Mouse (Mus musculus): Measurements from ENCODE around the gene Dctd. TPM values are rescaled to one million over a fixed set of nuclear protein-coding genes. Genes with fewer than 3 reads are reported as not detected.

Gene Dctd
- under 1 TPM; 0.82 to 0.87 TPM for total RNA-seq (2021)
- long read RNA-seq, experiment 1: 0 reads
- long read RNA-seq, experiment 2: 0 reads

GRCm38 (mm10) chr8:48098792-48099191 lies at the start of gene Dctd:
Gene Dctd (plus strand): TSS chr8:48099092.
- no peak for DNase-seq

GRCm38 (mm10) chr8:48053611-48054010 lies 45.3 kb upstream of the Dctd start:
- no peak for DNase-seq

GRCm38 (mm10) chr8:48063526-48064072 lies 35.3 kb upstream of the Dctd start:
- DNase-seq: no peak

DNA sequence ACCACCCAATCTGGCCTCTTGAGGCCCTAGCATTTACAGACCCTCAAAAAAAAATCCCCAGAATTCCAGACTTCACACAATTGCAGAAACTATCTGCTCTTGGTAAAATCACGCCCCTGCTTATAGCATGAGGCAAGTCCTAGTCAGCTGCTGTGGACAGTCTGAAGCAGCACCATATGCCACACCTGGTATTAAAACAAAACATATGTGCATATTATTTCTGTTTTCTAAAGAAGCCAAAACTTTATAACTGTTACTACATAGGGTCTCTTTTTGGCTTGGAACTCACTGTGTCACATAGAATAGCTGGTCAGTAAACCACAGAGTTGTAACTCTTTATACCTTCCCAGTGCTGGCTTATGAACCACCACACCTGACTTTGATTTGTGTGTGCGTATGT lies 24.7 kb upstream of the Dctd start:
- no peak for DNase-seq

DNA sequence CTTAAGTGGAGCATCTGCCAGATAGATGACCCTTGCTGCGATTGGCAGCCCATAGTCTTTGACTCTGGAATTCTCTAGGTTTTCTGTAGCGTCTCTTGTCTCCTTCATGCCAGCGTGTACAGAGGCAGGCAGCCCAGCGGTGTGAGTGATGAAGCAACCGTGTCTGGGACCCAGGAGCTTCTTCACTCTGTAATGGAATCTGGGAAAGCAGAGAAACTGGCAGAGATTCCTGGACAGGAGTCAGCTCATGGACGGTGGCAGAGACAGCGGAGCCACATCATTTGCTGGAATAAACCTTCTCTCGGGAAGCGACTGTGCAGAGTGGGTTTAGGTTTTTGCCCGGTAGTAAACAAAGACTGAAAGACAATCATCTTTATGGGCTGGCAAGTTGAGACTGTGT lies 16.5 kb upstream of the Dctd start:
- DNase-seq: no peak

DNA sequence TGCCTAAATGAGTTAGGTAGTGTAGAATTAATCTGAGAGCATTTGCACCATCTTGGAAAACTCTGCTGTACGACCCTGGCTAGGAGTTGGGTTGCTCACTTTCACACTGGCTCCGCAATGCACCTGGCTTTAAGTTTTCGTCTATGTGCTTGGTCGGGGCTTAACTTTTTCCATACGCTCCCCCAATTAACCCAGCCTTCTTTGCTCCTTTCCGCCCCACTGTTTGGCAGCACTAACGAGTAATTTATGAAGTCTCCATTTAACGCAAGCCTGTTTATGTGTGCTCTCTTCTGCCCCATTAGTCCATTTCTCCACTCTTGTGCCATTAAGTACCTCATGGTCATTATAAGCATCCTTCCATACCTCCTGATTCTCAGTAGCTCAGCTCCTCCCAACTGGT lies 8.2 kb upstream of the Dctd start:
- no peak for DNase-seq

DNA sequence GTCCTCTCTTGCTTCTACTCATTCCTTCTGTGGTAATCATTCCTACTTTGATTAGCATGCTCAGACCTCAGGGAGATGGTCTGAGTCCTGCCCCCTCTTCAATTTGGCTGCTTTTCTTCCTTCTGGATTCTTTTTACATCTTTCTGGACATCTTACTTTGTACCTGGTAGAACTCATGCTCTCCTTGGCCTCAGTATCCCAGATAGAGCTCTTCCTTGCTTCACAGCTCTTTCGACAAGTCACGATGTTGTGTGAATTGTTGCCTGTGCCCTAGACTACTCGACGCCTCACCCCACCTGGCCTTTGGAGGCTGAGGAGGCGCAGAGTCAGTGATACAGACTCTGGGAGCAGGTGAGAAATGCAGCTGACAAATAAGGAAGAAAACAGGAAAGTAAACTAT lies 3.5 kb upstream of the Dctd start:
- no peak for DNase-seq

DNA sequence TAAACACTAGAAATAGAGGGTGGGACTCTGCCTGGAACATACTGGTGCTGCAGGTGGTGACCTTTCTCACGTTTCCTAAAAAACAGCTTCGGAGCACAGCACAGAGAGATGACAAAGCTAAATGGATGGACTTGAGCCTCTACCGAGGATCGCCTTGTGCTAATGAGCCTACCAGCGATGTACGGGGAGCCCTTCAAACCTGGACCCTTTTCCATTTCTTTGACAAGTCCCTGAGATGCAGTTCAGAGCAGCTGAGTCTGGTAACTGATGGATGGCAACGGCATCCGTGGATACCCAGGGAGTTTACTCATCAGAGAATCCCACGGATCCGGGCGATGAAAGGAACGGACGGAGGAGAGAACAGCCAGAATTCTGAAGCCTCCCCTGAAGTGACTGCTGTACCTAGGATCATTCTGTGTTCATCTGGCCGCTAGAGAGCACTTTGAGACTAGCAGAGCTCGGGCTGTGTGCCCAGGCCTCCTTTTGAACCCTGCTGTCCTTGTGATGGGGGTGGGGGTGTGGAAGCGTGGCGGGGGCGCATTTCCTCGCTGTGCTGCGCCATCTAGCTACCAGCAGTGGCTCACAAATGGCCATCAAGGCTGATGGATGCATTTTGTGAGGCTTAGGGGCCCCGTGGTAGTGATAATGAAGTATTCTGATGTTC lies 1.6 kb upstream of the Dctd start:
- DNase-seq: peak; percentile 41 to 52

GRCm38 (mm10) chr8:48098081-48098639 lies 732 bp upstream of the Dctd start:
- no peak for DNase-seq

- no peak for DNase-seq
Observed at GRCm38 (mm10) chr8:48100100-48100787, 1.4 kb downstream of the Dctd start.

GRCm38 (mm10) chr8:48109373-48109855 lies 10.5 kb downstream of the Dctd start:
- DNase-seq: no peak

- peak; percentile 33 to 38 for DNase-seq
Observed at GRCm38 (mm10) chr8:48109856-48110780, 11.2 kb downstream of the Dctd start.

DNA sequence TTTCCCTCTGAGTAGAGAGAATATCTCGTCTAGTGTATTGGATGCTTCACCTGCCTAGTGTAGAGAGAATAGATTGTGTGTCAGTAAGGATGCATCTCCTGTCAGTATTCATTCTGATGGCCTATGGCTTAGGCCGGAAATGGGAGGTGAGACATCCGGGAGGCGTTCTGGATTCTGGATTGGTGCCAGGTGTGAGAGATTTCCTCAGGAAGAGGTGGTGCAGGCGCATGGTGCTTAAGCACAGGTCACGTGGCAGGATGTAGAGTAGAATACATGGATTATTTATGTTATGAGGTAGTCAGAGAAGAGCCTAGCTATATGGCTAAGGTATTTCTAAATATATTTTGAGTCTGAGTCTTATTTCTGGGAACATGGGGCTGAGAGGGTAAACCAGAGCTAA lies 15.7 kb downstream of the Dctd start:
- DNase-seq: peak; percentile 17 to 21

DNA sequence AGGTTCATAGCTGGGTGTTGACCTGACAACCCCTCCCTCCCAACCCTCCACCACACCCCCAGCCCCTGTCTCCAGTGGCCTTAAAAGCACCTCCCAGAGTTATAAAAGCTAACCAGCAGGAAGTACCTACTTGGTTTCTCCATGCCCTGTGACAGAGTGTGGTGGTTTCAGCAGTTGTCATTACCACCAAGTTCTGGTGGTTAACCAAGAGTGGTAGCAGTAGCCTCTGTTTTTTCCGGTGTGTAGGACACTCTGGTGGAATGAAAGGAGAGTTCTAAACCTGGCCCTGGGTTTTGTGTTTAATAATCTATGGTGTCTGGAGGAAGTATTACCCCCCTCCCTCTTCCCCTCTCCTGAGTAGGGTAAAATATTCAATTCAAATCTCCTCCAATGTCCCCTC lies 24.1 kb downstream of the Dctd start:
- no peak for DNase-seq

GRCm38 (mm10) chr8:48124857-48125256 lies 26.0 kb downstream of the Dctd start:
- DNase-seq: no peak

DNA sequence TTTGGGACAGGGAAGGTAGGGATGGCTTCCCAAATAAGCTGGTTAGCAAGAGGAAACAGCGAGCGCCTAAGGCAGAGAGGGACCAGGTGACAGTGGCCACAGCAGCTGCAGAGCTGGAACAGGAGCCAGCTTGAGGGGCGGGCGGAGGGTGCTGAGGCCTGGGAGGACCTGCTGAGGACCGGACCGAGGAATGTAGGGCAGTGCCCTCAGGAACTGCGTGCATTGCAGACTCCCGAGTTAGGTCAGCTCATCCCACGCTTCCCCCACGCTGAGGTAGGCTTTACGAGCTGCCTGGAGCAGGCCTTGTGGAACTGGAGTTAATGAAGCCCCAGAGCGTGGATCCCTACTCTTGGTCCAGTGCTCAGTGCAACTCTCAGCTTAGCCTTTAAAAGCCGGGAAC lies 28.1 kb downstream of the Dctd start:
- DNase-seq: no peak

DNA sequence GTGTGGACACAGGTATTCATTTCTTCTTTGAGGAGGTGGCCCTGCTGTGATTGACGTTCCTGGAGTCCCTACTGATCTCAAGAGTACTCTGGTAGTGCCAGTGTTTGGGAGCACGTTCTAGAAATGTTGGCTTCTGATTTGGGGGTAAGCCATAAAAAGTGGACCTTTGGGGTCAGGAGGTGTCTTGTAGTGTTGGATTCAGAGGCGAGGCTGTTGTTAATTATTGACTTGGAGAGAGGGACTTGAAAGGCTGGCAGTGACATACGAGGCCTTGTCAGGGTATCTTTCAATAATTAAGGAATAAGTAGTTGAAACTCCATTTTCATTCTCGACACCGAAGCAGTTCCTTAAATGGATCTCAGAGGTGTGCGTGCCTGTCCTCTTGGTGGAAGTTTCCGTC lies 31.4 kb downstream of the Dctd start:
- no peak for DNase-seq

- no peak for DNase-seq
Observed at GRCm38 (mm10) chr8:48133321-48133720, 34.4 kb downstream of the Dctd start.

- no peak for DNase-seq
Observed at GRCm38 (mm10) chr8:48136804-48137650, 38.1 kb downstream of the Dctd start.

GRCm38 (mm10) chr8:48137651-48137937 lies 38.7 kb downstream of the Dctd start:
- DNase-seq: no peak

DNA sequence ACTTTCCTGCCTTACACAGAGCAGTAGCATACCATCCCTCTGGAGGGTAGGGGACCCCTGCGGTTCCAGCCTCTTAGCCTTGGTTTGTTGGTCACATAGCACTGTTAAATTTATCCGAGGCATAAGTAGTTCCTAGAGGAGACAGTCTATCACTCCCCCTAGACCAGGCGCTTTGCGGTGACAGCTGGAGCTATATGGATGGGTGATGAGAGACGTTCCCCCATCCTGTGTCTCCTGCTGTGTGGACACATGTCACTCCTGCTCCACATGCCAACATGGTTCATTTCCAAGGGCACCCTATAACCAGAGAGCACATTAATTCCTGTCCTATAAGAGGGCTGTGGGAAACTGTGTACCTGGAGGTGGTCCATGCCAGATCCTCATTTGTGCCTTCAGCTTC lies 42.1 kb downstream of the Dctd start:
- DNase-seq: no peak

Data from heart, adult 18-20 months (tissue).